Mouse (Mus musculus): Measurements from ENCODE around the gene Spata5.

DNA sequence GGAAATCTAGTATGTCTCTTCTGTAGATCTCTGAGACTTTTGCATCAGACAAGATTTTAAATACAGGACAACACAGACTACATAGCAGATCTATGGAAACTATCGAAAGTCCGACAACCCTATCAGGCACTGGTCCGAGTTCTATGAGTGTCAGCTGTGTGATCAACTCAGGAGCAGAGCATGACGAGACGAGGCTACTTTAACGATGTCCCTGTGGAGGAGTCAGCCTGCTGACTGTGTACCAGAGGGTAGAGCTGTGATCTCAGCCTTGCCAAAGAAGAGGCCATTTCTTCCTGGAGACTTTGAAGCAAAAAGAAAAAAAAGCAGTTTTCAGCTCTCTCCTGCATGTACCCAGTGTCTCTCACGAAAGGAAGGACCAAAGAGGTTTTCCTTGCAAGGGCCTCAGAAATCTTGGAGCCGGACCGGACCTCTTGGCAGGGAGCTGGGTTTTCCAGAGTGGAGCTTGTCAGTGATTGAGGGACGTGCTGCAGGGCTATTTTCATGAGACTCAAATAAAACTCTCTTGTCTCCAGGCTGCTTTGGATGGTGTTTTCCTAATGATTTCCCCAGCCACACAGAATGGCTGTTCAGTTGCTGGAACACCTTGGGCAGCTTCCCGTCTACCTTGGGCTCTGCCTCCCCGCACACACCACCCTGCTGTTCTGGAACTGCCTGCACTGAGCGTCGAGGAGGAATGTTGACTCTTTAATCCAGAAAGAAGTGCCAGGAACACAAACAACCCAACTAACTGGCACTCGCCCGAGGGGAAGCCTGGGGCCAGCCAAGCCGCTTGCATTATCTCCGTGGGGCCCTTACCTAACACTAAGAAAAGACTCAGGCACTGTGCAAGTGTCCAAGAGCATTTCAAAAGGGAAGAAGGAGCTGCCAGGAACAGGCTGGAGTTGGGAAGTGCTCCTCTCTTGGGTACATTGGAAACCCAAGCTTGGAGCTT, 39.5 kb upstream of the Spata5 start:
- TF ChIP-seq CTCF (IDR thresholded peaks at IDR 0.05; ENCODE audit: low read depth, low read length), result no peak
- TF ChIP-seq POLR2A (IDR thresholded peaks at IDR 0.05; ENCODE audit: extremely low read depth, insufficient read depth, low read length), result no peak

Measured in liver, adult 2 months (tissue).